Mouse (Mus musculus): ENCODE data around the gene Nras. TPM values are rescaled to one million over a fixed set of nuclear protein-coding genes. Genes with fewer than 3 reads are reported as not detected.

Gene Nras
- 82.8 and 104 TPM in 2 replicates for total RNA-seq (2017)

GRCm38 (mm10) chr3:103058207-103059157, at the start of gene Nras:
Gene Nras, plus strand, starts transcription at chr3:103058285.
- peak; percentile 94 for ATAC-seq (replicated peaks in 1 of 2; ENCODE audit: insufficient read depth in 1 of 2, low FRiP score in 2 of 2, low TSS enrichment in 1 of 2, low read depth in 1 of 2, poor library complexity in 2 of 2, severe bottlenecking in 2 of 2)

- peak; percentile 24 to 33; a peak in 2 of 4 replicates for ATAC-seq (replicated peaks in 1 of 2; ENCODE audit: insufficient read depth in 1 of 2, low FRiP score in 2 of 2, low TSS enrichment in 1 of 2, low read depth in 1 of 2, poor library complexity in 2 of 2, severe bottlenecking in 2 of 2)
Measured at GRCm38 (mm10) chr3:103017350-103017749, 40.7 kb upstream of the Nras start.

GRCm38 (mm10) chr3:103019462-103019861, 38.6 kb upstream of the Nras start:
- ATAC-seq (replicated peaks in 1 of 2; ENCODE audit: insufficient read depth in 1 of 2, low FRiP score in 2 of 2, low TSS enrichment in 1 of 2, low read depth in 1 of 2, poor library complexity in 2 of 2, severe bottlenecking in 2 of 2), result no peak

- ATAC-seq (replicated peaks in 1 of 2; ENCODE audit: insufficient read depth in 1 of 2, low FRiP score in 2 of 2, low TSS enrichment in 1 of 2, low read depth in 1 of 2, poor library complexity in 2 of 2, severe bottlenecking in 2 of 2), result peak; percentile 85 to 92
Measured at GRCm38 (mm10) chr3:103020249-103020942, 37.7 kb upstream of the Nras start, which contains the start of gene Csde1. Gene Csde1, plus strand, starts transcription at chr3:103020426.

- peak; percentile 80 to 89 for ATAC-seq (replicated peaks in 1 of 2; ENCODE audit: insufficient read depth in 1 of 2, low FRiP score in 2 of 2, low TSS enrichment in 1 of 2, low read depth in 1 of 2, poor library complexity in 2 of 2, severe bottlenecking in 2 of 2)
Measured at GRCm38 (mm10) chr3:103020943-103021638, 37.0 kb upstream of the Nras start.

- ATAC-seq (replicated peaks in 1 of 2; ENCODE audit: insufficient read depth in 1 of 2, low FRiP score in 2 of 2, low TSS enrichment in 1 of 2, low read depth in 1 of 2, poor library complexity in 2 of 2, severe bottlenecking in 2 of 2), result no peak
Measured at GRCm38 (mm10) chr3:103026174-103026573, 31.9 kb upstream of the Nras start.

GRCm38 (mm10) chr3:103040285-103040684, 17.8 kb upstream of the Nras start:
- ATAC-seq (replicated peaks in 1 of 2; ENCODE audit: insufficient read depth in 1 of 2, low FRiP score in 2 of 2, low TSS enrichment in 1 of 2, low read depth in 1 of 2, poor library complexity in 2 of 2, severe bottlenecking in 2 of 2), result no peak

GRCm38 (mm10) chr3:103040861-103041379, 17.2 kb upstream of the Nras start:
- ATAC-seq (replicated peaks in 1 of 2; ENCODE audit: insufficient read depth in 1 of 2, low FRiP score in 2 of 2, low TSS enrichment in 1 of 2, low read depth in 1 of 2, poor library complexity in 2 of 2, severe bottlenecking in 2 of 2), result no peak

GRCm38 (mm10) chr3:103056016-103056595, 2.0 kb upstream of the Nras start:
- ATAC-seq (replicated peaks in 1 of 2; ENCODE audit: insufficient read depth in 1 of 2, low FRiP score in 2 of 2, low TSS enrichment in 1 of 2, low read depth in 1 of 2, poor library complexity in 2 of 2, severe bottlenecking in 2 of 2), result no peak

- ATAC-seq (replicated peaks in 1 of 2; ENCODE audit: insufficient read depth in 1 of 2, low FRiP score in 2 of 2, low TSS enrichment in 1 of 2, low read depth in 1 of 2, poor library complexity in 2 of 2, severe bottlenecking in 2 of 2), result peak in 1 of 2 experiments; percentile 7; a peak in 1 of 4 replicates
Measured at GRCm38 (mm10) chr3:103057752-103058151, 333 bp upstream of the Nras start.

- ATAC-seq (replicated peaks in 1 of 2; ENCODE audit: insufficient read depth in 1 of 2, low FRiP score in 2 of 2, low TSS enrichment in 1 of 2, low read depth in 1 of 2, poor library complexity in 2 of 2, severe bottlenecking in 2 of 2), result no peak
Measured at GRCm38 (mm10) chr3:103066927-103067326, 8.8 kb downstream of the Nras start.

- ATAC-seq (replicated peaks in 1 of 2; ENCODE audit: insufficient read depth in 1 of 2, low FRiP score in 2 of 2, low TSS enrichment in 1 of 2, low read depth in 1 of 2, poor library complexity in 2 of 2, severe bottlenecking in 2 of 2), result no peak
Measured at GRCm38 (mm10) chr3:103068971-103069370, 10.9 kb downstream of the Nras start.

GRCm38 (mm10) chr3:103073771-103074170, 15.7 kb downstream of the Nras start, which contains the start of gene Ampd1:
Gene Ampd1, plus strand, starts transcription at chr3:103074014.
- no peak for ATAC-seq (replicated peaks in 1 of 2; ENCODE audit: insufficient read depth in 1 of 2, low FRiP score in 2 of 2, low TSS enrichment in 1 of 2, low read depth in 1 of 2, poor library complexity in 2 of 2, severe bottlenecking in 2 of 2)

- no peak for ATAC-seq (replicated peaks in 1 of 2; ENCODE audit: insufficient read depth in 1 of 2, low FRiP score in 2 of 2, low TSS enrichment in 1 of 2, low read depth in 1 of 2, poor library complexity in 2 of 2, severe bottlenecking in 2 of 2)
Measured at GRCm38 (mm10) chr3:103075871-103076270, 17.8 kb downstream of the Nras start.

GRCm38 (mm10) chr3:103076476-103076875, 18.4 kb downstream of the Nras start:
- ATAC-seq (replicated peaks in 1 of 2; ENCODE audit: insufficient read depth in 1 of 2, low FRiP score in 2 of 2, low TSS enrichment in 1 of 2, low read depth in 1 of 2, poor library complexity in 2 of 2, severe bottlenecking in 2 of 2), result no peak

- no peak for ATAC-seq (replicated peaks in 1 of 2; ENCODE audit: insufficient read depth in 1 of 2, low FRiP score in 2 of 2, low TSS enrichment in 1 of 2, low read depth in 1 of 2, poor library complexity in 2 of 2, severe bottlenecking in 2 of 2)
Measured at GRCm38 (mm10) chr3:103079301-103079700, 21.2 kb downstream of the Nras start.

- ATAC-seq (replicated peaks in 1 of 2; ENCODE audit: insufficient read depth in 1 of 2, low FRiP score in 2 of 2, low TSS enrichment in 1 of 2, low read depth in 1 of 2, poor library complexity in 2 of 2, severe bottlenecking in 2 of 2), result no peak
Measured at GRCm38 (mm10) chr3:103081051-103081450, 23.0 kb downstream of the Nras start.

Measured in hematopoietic stem cell, adult 5-6 weeks (primary cell).